Mouse (Mus musculus): Measurements from ENCODE around the gene Tango6.

DNA sequence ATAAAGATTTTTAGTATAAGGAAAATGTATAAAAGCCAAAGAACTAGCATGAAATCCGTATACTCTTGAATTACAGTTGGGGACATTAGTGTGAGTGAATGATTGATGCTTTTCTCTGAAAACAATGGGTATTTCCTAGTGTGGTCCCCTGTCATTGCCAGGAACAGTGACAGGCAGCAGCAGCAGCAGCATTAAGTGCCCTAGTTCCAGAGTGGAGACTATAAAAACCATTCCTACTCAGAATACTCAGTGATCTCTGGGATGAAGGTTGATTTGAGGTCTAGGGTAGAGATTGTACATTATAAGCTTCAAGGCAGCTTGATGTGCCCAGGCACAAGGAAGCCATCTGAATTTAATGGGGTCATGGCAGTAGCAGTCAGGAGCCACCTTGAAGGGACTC is 45.0 kb downstream of the Tango6 start:
- no peak for TF ChIP-seq CTCF (IDR thresholded peaks at IDR 0.05; ENCODE audit: low read depth, low read length)
- no peak for TF ChIP-seq EP300 (IDR thresholded peaks at IDR 0.05; ENCODE audit: insufficient read depth, low read depth, low read length)
- no peak for TF ChIP-seq POLR2A (IDR thresholded peaks at IDR 0.05; ENCODE audit: insufficient read depth, low read length)
